Mouse (Mus musculus) common myeloid progenitor, adult 5-6 weeks (primary cell): ENCODE data around the gene Dab2ip. TPM values are rescaled to one million over a fixed set of nuclear protein-coding genes. Genes with fewer than 3 reads are reported as not detected.

Experiments used
- ATAC-seq: replicated peaks from 2 replicates; pipeline ENCODE4 v1.8.0; 2016; ENCODE audit warnings: low read depth, mild to moderate bottlenecking, moderate TSS enrichment, inconsistent platforms; ENCODE audit not compliant: poor library complexity, severe bottlenecking
- total RNA-seq: library from RNA; stranded (forward); fragments of 200-1000, 187-1606 nt; gene quantifications from 2 replicates; pipeline ENCODE4 v1.2.3, GENCODE M21; 2017

The Dab2ip gene
- total RNA-seq, 1 experiment from 2014 or later = 10.1 TPM

DNA sequence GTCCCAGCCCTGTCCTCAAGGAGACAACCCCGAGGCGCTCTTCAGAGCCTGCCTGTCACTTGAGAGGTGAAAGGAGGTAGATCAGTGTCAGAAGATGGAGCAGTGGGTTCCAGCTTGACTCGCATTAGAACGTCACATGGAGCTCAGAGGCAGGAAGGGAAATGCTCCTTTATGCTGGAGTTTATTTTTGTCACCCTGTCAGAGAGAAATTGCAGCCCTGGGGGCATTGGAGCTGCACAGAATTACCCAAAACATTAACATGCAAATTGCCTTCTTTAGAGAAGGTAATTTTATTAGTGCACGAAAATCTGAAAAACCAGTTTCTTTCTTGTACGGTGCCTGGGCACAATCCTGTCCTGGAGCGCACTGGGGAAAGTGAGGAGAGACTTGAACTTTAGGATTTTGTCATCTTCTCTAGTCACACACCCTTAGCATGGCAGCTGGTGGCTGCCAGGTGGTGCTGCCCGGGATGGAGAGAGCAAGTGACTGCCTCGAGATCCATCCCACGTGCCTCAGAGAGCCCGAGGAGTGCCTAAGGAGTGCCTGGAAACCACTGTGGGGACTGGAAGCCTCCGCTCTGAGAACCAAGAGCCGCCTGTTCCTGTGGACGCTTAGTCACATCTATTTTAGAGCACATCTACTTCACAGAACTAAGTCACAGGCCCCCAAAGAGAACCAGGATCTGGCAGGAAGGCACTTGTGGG lies 209.9 kb downstream of the Dab2ip start:
- ATAC-seq = peak; percentile 60

DNA sequence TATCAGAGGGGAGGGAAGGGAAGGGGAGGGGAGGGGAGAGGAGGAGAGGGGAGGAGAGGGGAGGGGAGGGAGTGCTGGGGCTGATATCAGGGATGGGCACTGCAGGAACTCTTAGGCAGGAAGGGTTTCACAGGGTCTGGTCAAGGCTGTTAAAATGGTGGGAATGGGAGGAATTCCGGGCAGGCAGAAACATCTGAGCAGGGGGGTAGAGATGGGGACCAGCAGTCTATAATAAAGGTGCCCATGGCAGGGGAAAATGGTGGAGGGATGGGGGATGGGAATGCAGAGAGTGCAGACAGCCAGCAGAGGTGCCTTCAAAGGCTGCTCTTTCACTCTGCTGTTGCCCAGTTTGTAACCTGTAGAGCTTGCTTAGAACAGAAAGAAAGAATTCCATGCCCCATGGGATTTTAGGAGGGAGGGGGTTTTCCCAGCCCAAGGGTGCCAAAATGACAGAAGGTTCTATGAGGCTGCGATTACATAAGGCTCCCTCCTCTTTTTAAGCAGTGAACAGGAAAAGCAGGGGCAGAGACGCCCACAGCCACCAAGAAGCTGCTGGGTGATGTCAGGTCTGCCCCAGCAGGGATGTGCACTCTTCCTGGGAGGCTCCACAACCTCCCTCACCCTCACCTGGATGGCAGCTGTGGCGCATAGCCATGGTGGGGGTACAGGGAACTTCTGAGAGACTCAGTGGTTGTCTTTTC lies 210.6 kb downstream of the Dab2ip start:
- peak; percentile 52 for ATAC-seq

DNA sequence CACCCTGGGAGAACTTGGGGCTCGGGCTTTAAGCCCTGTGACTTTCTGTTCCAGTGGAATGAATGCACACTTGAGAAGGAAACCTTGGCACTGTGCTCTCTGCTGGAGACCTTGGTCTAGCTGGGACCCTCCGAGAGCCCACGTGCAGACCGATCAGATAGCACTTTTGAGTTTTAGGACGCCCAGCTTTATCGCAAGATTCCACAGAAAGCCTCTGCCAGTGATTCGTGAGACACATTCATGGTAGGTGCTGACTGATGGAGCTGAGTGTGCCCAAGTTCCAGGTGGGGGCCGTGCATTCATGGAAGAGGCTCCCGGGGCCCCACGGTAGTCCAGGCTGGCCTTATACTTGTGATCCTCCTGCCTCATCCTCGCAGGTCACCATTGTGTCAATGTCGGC lies 211.3 kb downstream of the Dab2ip start:
- no peak for ATAC-seq

DNA sequence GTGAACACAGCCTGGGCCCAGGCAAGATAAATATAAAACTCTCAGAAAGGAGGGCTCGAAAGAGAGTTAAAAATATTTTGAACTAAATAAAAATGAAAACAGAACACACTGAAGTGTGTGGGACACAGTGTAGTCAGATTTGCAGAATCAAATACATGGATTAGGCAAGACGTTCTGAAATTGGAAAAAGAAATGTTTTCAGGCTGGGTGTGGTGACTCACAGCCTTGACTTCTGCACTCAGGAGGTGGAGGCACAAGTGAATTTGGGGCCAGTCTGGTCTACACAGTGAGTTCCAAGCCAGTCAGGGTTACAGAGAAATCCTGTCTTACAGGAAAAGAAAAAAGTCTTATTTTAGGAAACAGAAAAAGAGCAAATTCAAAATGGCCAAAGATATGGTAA lies 212.5 kb downstream of the Dab2ip start:
- ATAC-seq = no peak

DNA sequence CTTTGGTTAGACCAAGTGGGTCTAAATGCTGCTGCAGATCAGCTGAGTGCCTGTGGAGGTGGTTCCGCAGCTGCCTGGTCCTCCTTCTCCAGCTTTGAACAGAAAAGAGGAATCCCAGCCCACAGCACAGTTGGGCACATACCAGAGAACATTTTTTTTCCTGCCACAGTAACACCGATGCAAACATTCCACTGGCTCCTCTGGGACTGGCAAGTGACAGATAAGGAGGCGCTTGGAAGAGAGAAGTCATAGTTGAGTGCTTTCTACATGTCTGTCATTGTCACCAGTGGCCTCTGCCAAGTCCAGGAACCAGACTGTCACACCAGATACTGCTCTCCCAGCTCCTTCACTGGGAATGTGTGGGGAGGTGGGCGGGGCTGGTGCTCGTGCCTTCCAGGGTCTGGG lies 217.6 kb downstream of the Dab2ip start:
- peak; percentile 39; the same call in 1 of the 2 replicates for ATAC-seq

DNA sequence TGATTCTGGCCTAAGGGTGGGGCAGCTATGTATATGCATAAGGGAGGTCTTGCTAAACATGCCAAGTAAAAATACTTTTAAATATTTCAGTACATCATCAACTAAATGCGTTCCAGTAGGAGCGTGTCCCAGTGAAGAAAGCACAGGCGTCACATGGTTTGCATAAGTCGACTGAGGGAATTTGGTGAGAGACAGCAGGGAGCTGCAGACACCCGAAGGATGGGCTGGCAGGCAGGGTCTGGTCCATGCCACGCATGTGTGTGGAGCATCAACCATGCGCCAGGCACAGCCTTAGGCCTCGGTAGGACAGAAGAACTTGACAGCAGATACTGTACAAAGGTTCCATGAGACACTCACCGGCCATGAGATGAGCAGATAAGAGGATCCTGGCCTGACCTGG lies 218.9 kb downstream of the Dab2ip start:
- ATAC-seq = no peak

DNA sequence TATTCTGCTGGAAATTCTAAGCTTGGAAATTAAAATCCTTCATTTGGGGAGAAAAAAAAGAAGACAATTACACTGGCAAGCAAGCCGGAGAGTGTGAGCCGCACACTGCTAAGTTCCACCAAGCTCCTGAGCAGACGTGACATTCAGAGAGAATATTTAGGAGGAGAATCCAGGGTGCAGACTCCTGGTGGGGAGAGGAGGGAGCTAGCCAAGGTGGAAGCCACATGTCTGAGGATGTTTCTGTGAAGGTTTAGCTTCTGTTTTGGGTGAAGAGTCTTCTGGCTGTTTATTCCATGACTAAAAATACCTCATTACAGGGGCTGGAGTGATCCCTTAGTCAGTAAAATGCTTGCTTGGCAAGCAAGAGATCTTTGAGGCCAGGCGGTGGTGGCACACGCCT lies 221.2 kb downstream of the Dab2ip start:
- ATAC-seq = no peak

Other genes with a start within 250 kb of the Dab2ip start
- gene Stom, start 221.3 kb upstream of the Dab2ip start, total RNA-seq = 76.2 and 80.6 TPM in 2 replicates
- gene 4930568D16Rik, start 190.5 kb upstream of the Dab2ip start, total RNA-seq = not detected in 2 replicates
- gene 4930402F06Rik, start 161.1 kb upstream of the Dab2ip start, total RNA-seq = not detected in 2 replicates
- 64.2 and 72.5 TPM in 2 replicates for gene Ggta1, start 95.0 kb upstream of the Dab2ip start, total RNA-seq